27 mouse cellular contexts compared by ENCODE assay signal in genomic region chr3:132815497-132816326, GRCm38 (mm10).
DNase-seq lines count a peak whose midpoint lies in the region; ATAC-seq and TF ChIP-seq lines count a peak whose summit lies in the region.
"Had no signal": no experiment of that assay in that cellular context is flagged by ENCODE, and none has a peak within 500 bp of the region (broad histone marks: within the 10 kb centered on the region; RNA-seq: fewer than 3 reads in every experiment).

No protein-coding gene starts in this region.

- TF ChIP-seq RAD21 in CH12.LX (IDR thresholded peaks at IDR 0.05; ENCODE audit: low read depth, low read length) (no peak; the same call in 1 of the 2 replicates), MEL (IDR thresholded peaks at IDR 0.05; ENCODE audit: low read depth, low read length) (no peak)

- H3K79me2 ChIP-seq in CH12.LX (replicated peaks; ENCODE audit: control insufficient read depth, extremely low read depth, insufficient read depth, poor library complexity, severe bottlenecking), result no peaks in the 10 kb centered on the region
- H3K79me2 ChIP-seq in MEL (ENCODE audit: control insufficient read depth, insufficient read depth, low read length, poor library complexity), result no peaks in the 10 kb centered on the region

- no peak overlapping the region for H3K9ac ChIP-seq in liver, embryonic 13.5 days
- H3K9ac ChIP-seq in CH12.LX (ENCODE audit: insufficient read depth, low read depth) (peak overlapping the region; percentile 44), MEL (ENCODE audit: control insufficient read depth, low read depth, low read length, poor library complexity, severe bottlenecking) (no peak overlapping the region)
- H3K9ac ChIP-seq: forebrain, embryonic 13.5 days; heart, embryonic 13.5 days; hindbrain, embryonic 14.5 days had no signal

- TF ChIP-seq CTCF in CH12.LX (conservative IDR thresholded peaks at IDR 0.05 in 1 of 2, IDR thresholded peaks at IDR 0.05 in 1 of 2; ENCODE audit: low read depth in 2 of 2, low read length in 2 of 2) (no peak), MEL (IDR thresholded peaks at IDR 0.05 in 2 of 3, conservative IDR thresholded peaks at IDR 0.05 in 1 of 3; ENCODE audit: control insufficient read depth in 1 of 3, insufficient read depth in 1 of 3, low read depth in 2 of 3, low read length in 3 of 3, poor library complexity in 1 of 3, severe bottlenecking in 1 of 3) (no peak)

- no peak overlapping the region for H3K4me2 ChIP-seq in liver, embryonic 13.5 days
- peak overlapping the region; percentile 65 for H3K4me2 ChIP-seq in CH12.LX (ENCODE audit: insufficient read depth, low read depth, poor library complexity, severe bottlenecking)
- H3K4me2 ChIP-seq: forebrain, embryonic 13.5 days; heart, embryonic 13.5 days; hindbrain, embryonic 14.5 days had no signal

- H3K27ac ChIP-seq in heart, embryonic 10.5 days, result 0 out of 2 replicates have a peak overlapping the region, but pooled peaks have one; percentile 25
- peak overlapping the region; percentile 44; the same call in 1 of the 2 replicates for H3K27ac ChIP-seq in liver, embryonic 13.5 days
- peak overlapping the region; percentile 72 for H3K27ac ChIP-seq in CH12.LX (ENCODE audit: insufficient read depth, low read depth)
- peak overlapping the region; percentile 60 for H3K27ac ChIP-seq in MEL (ENCODE audit: control insufficient read depth, low read depth, low read length)
- H3K27ac ChIP-seq: forebrain, embryonic 10.5 days; forebrain, embryonic 13.5 days; gastrocnemius, adult 2 months; heart, embryonic 13.5 days; hindbrain, embryonic 14.5 days; hindbrain, postnatal 0 days had no signal

- no peak overlapping the region for H3K4me3 ChIP-seq in heart, embryonic 10.5 days
- H3K4me3 ChIP-seq in liver, embryonic 13.5 days (replicated peaks), result no peak overlapping the region
- H3K4me3 ChIP-seq in CH12.LX (replicated peaks in 1 of 3; ENCODE audit: low read depth in 2 of 3, low read length in 2 of 3, poor library complexity in 1 of 3) (no peak overlapping the region), MEL (ENCODE audit: control insufficient read depth in 1 of 2, insufficient read depth in 1 of 2, low read depth in 2 of 2, low read length in 2 of 2) (no peak overlapping the region)
- H3K4me3 ChIP-seq: forebrain, embryonic 10.5 days; forebrain, embryonic 13.5 days; gastrocnemius, adult 2 months; heart, embryonic 13.5 days had no signal

- no peaks in the 10 kb centered on the region for H3K36me3 ChIP-seq in heart, embryonic 10.5 days
- H3K36me3 ChIP-seq in liver, embryonic 13.5 days, result no peaks in the 10 kb centered on the region
- H3K36me3 ChIP-seq in CH12.LX (replicated peaks in 1 of 2; ENCODE audit: control insufficient read depth in 1 of 2, insufficient read depth in 1 of 2, low read length in 1 of 2), result peaks cover 0 to 14% of the 10 kb centered on the region in 2 experiments
- H3K36me3 ChIP-seq in MEL (ENCODE audit: control insufficient read depth in 1 of 2, insufficient read depth in 2 of 2, low read length in 2 of 2), result peaks cover 0 to 36% of the 10 kb centered on the region in 2 experiments; a peak in 3 of 4 replicates
- H3K36me3 ChIP-seq: forebrain, embryonic 10.5 days had no signal

- no peaks in the 10 kb centered on the region for H3K27me3 ChIP-seq in heart, embryonic 10.5 days (ENCODE audit: insufficient read depth, poor library complexity, severe bottlenecking)
- no peaks in the 10 kb centered on the region for H3K27me3 ChIP-seq in liver, embryonic 13.5 days
- H3K27me3 ChIP-seq in CH12.LX (replicated peaks) (no peaks in the 10 kb centered on the region), MEL (ENCODE audit: control insufficient read depth in 1 of 2, insufficient read depth in 2 of 2, low read length in 2 of 2) (no peaks in the 10 kb centered on the region)
- H3K27me3 ChIP-seq: forebrain, embryonic 13.5 days; heart, embryonic 13.5 days; Patski had no signal

- in situ Hi-C loops in CH12.LX (cut with MboI; ENCODE audit: low pct_ligation_motif_present, low pct_unique_long_range_greater_than_20kb, low sequenced_read_pairs), result no loop called here

- H3K4me1 ChIP-seq in heart, embryonic 10.5 days, result peaks cover 42% of the 10 kb centered on the region
- peaks cover 54% of the 10 kb centered on the region for H3K4me1 ChIP-seq in liver, embryonic 13.5 days (replicated peaks)
- H3K4me1 ChIP-seq in CH12.LX (ENCODE audit: control insufficient read depth in 1 of 2, insufficient read depth in 2 of 2) (peaks cover 17 to 43% of the 10 kb centered on the region in 2 experiments), MEL (ENCODE audit: control insufficient read depth in 1 of 2, insufficient read depth in 2 of 2, low read length in 2 of 2) (peaks cover 29 to 37% of the 10 kb centered on the region in 2 experiments)
- H3K4me1 ChIP-seq: forebrain, embryonic 10.5 days; forebrain, embryonic 13.5 days had no signal

- TF ChIP-seq POLR2A in CH12.LX (IDR thresholded peaks at IDR 0.05; ENCODE audit: low read depth, low read length) (peak; percentile 42; the same call in 1 of the 2 replicates), MEL (IDR thresholded peaks at IDR 0.05; ENCODE audit: control insufficient read depth in 1 of 2, insufficient read depth in 1 of 2, low read depth in 1 of 2, low read length in 2 of 2, poor library complexity in 1 of 2) (no peak)

- ATAC-seq in liver, embryonic 13.5 days (ENCODE audit: low read depth), result no peak
- ATAC-seq: forebrain, embryonic 13.5 days; forebrain, embryonic 16.5 days; hindbrain, postnatal 0 days; inflammation-experienced regulatory T-cells, adult 6 months; Patski had no signal

- no peaks in the 10 kb centered on the region for H3K9me3 ChIP-seq in heart, embryonic 10.5 days
- no peaks in the 10 kb centered on the region for H3K9me3 ChIP-seq in liver, embryonic 13.5 days (replicated peaks)
- H3K9me3 ChIP-seq in CH12.LX (replicated peaks; ENCODE audit: low read length) (no peaks in the 10 kb centered on the region), MEL (replicated peaks; ENCODE audit: insufficient read depth, low read length) (no peaks in the 10 kb centered on the region)
- H3K9me3 ChIP-seq: forebrain, embryonic 10.5 days; forebrain, embryonic 13.5 days; heart, embryonic 13.5 days had no signal

- WGBS in heart, embryonic 10.5 days, result 84% methylated on average over 4 of the region's 4 CpGs
- 70% methylated on average over 4 of the region's 4 CpGs for WGBS in liver, embryonic 13.5 days (ENCODE audit: insufficient replicate concordance)

- no peak for DNase-seq in heart, embryonic 10.5 days (ENCODE audit: low spot score)
- no peak for DNase-seq in heart, adult 8-10 months (ENCODE audit: low spot score)
- DNase-seq in liver, embryonic 13.5 days, result no peak
- DNase-seq in liver, result no peak
- peak; percentile 71 for DNase-seq in CH12.LX (ENCODE audit: extremely low read depth)
- no peak for DNase-seq in MEL (ENCODE audit: low read depth, low spot score)
- no peak for DNase-seq in urinary bladder, postnatal 25 days (ENCODE audit: low spot score)
- no peak for DNase-seq in layer of hippocampus, postnatal 25 days (ENCODE audit: extremely low spot score in 1 of 2, low spot score in 1 of 2)
- DNase-seq: adrenal gland, postnatal 25 days; B cell, adult 2 months; cerebellum, adult 11-12 months; cerebellum, adult 8-10 months; cerebellum, postnatal 10 days; cerebellum, postnatal 36 days; gastrocnemius, adult 2 months; gastrocnemius, postnatal 14 days; heart, adult 11 months; heart, postnatal 14 days; heart, postnatal 4 days had no signal

- TF ChIP-seq EP300 in CH12.LX (IDR thresholded peaks at IDR 0.05; ENCODE audit: low read length), result peak; percentile 59
- TF ChIP-seq EP300 in MEL (IDR thresholded peaks at IDR 0.05; ENCODE audit: low read depth in 1 of 2, low read length in 2 of 2), result no peak

- dilution Hi-C loops in CH12.LX (cut with MboI; ENCODE audit: extremely low pct_ligation_motif_present, extremely low pct_unique_long_range_greater_than_20kb, low sequenced_read_pairs), result no loop called here

TF ChIP-seq in CH12.LX, 34 proteins besides CTCF, POLR2A, EP300 and RAD21 (continues in another document):
- TF ChIP-seq ZKSCAN1 (IDR thresholded peaks at IDR 0.05; ENCODE audit: borderline replicate concordance, low read depth, low read length) (no peak), NRF1 (IDR thresholded peaks at IDR 0.05; ENCODE audit: low read depth, low read length) (0 out of 2 replicates have a peak, but pooled peaks have one; percentile 21), GABPA (IDR thresholded peaks at IDR 0.05; ENCODE audit: insufficient replicate concordance, low read depth, low read length) (no peak), POLR2AphosphoS2 (IDR thresholded peaks at IDR 0.05; ENCODE audit: low read depth, low read length) (0 out of 2 replicates have a peak, but pooled peaks have one; percentile 55), MXI1 (IDR thresholded peaks at IDR 0.05; ENCODE audit: low read depth, low read length) (no peak; the same call in 1 of the 2 replicates), TCF12 (IDR thresholded peaks at IDR 0.05; ENCODE audit: low read depth, low read length) (peak; percentile 44; the same call in 1 of the 2 replicates), KAT2A (IDR thresholded peaks at IDR 0.05; ENCODE audit: insufficient replicate concordance, low read length) (no peak), SIN3A (IDR thresholded peaks at IDR 0.05; ENCODE audit: low read length) (peak; percentile 64; the same call in 1 of the 2 replicates), MAX (IDR thresholded peaks at IDR 0.05; ENCODE audit: low read length) (no peak), ZNF384 (IDR thresholded peaks at IDR 0.05; ENCODE audit: low read depth, low read length) (peak; percentile 34; the same call in 1 of the 2 replicates)

TF ChIP-seq in MEL, 35 proteins besides CTCF, POLR2A, EP300 and RAD21 (continues in another document):
- TF ChIP-seq NELFE (IDR thresholded peaks at IDR 0.05; ENCODE audit: low read depth, low read length) (no peak), MAFK (IDR thresholded peaks at IDR 0.05; ENCODE audit: borderline replicate concordance, low read depth, low read length) (no peak), E2F4 (IDR thresholded peaks at IDR 0.05; ENCODE audit: borderline replicate concordance, low read depth, low read length) (no peak), MAX (IDR thresholded peaks at IDR 0.05; ENCODE audit: low read length) (no peak), ETS1 (IDR thresholded peaks at IDR 0.05; ENCODE audit: low read depth, low read length) (no peak), USF1 (IDR thresholded peaks at IDR 0.05; ENCODE audit: low read depth, low read length) (no peak), POLR2AphosphoS5 (IDR thresholded peaks at IDR 0.05; ENCODE audit: borderline replicate concordance, low read depth, low read length) (no peak), UBTF (IDR thresholded peaks at IDR 0.05; ENCODE audit: borderline replicate concordance, insufficient read depth, low read depth, low read length) (no peak), SIN3A (IDR thresholded peaks at IDR 0.05; ENCODE audit: low read length) (no peak; the same call in 1 of the 2 replicates), TAL1 (IDR thresholded peaks at IDR 0.05; ENCODE audit: low read length) (no peak), ZKSCAN1 (IDR thresholded peaks at IDR 0.05; ENCODE audit: low read depth, low read length) (no peak), BHLHE40 (IDR thresholded peaks at IDR 0.05; ENCODE audit: borderline replicate concordance, low read depth, low read length) (no peak), POLR2AphosphoS2 (IDR thresholded peaks at IDR 0.05; ENCODE audit: low read length) (no peak), ZNF384 (IDR thresholded peaks at IDR 0.05; ENCODE audit: low read depth, low read length) (no peak)
